Mouse (Mus musculus): ENCODE measurements around the gene Cptp. TPM values are rescaled to one million over a fixed set of nuclear protein-coding genes. Genes with fewer than 3 reads are reported as not detected.

The Cptp gene
- polyA plus RNA-seq, 1 experiment from 2014 or later: 18.8 TPM

- peak; percentile 88 for ATAC-seq (ENCODE audit: low FRiP score, low TSS enrichment)
- H3K36me3 ChIP-seq (ENCODE audit: control insufficient read depth, insufficient read depth, low read length): peaks cover 36% of the 10 kb centered on the region
- H3K9ac ChIP-seq (ENCODE audit: low read depth, low read length): peak within 1 kb of the TSS; percentile 79
- H3K27ac ChIP-seq (ENCODE audit: low read depth, low read length): peak within 1 kb of the TSS; percentile 96
- H3K27me3 ChIP-seq (ENCODE audit: control insufficient read depth, insufficient read depth, low read length): no peaks in the 10 kb centered on the region
- under 1% methylated on average over 51 of the region's 52 CpGs for WGBS
- H3K4me3 ChIP-seq (ENCODE audit: low read length): peak within 1 kb of the TSS; percentile 84
- H3K4me2 ChIP-seq (replicated peaks; ENCODE audit: low read depth, low read length): peak within 1 kb of the TSS; percentile 99
- H3K4me1 ChIP-seq (ENCODE audit: control insufficient read depth, insufficient read depth, low read length): peaks cover 30% of the 10 kb centered on the region
- no peaks in the 10 kb centered on the region for H3K9me3 ChIP-seq (ENCODE audit: control insufficient read depth, low read length)
These were observed 22.3 kb upstream of the Cptp start, which contains the start of the genes Pusl1 and Acap3 for GRCm38 (mm10) chr4:155891551-155892001. Gene Pusl1, minus strand, starts transcription at chr4:155891781. Gene Acap3, plus strand, starts transcription at chr4:155891822.

- H3K4me2 ChIP-seq (replicated peaks; ENCODE audit: low read depth, low read length): peak overlapping the region; percentile 99
- peaks cover 42% of the 10 kb centered on the region for H3K36me3 ChIP-seq (ENCODE audit: control insufficient read depth, insufficient read depth, low read length)
- H3K4me3 ChIP-seq (ENCODE audit: low read length): peak overlapping the region; percentile 84
- 0% methylated on average over 34 of the region's 34 CpGs for WGBS
- ATAC-seq (ENCODE audit: low FRiP score, low TSS enrichment): no peak
- H3K9ac ChIP-seq (ENCODE audit: low read depth, low read length): peak overlapping the region; percentile 79
- H3K4me1 ChIP-seq (ENCODE audit: control insufficient read depth, insufficient read depth, low read length): peaks cover 30% of the 10 kb centered on the region
- no peaks in the 10 kb centered on the region for H3K9me3 ChIP-seq (ENCODE audit: control insufficient read depth, low read length)
- no peaks in the 10 kb centered on the region for H3K27me3 ChIP-seq (ENCODE audit: control insufficient read depth, insufficient read depth, low read length)
- H3K27ac ChIP-seq (ENCODE audit: low read depth, low read length): no peak overlapping the region
These were observed 21.8 kb upstream of the Cptp start for GRCm38 (mm10) chr4:155891011-155891471.

GRCm38 (mm10) chr4:155889316-155889715 is 20.1 kb upstream of the Cptp start:
- no peak for ATAC-seq (ENCODE audit: low FRiP score, low TSS enrichment)
- Histone ChIP-seq H3K27me3 (ENCODE audit: control insufficient read depth, insufficient read depth, low read length) (no peaks in the 10 kb centered on the region), H3K27ac (ENCODE audit: low read depth, low read length) (no peak overlapping the region), H3K36me3 (ENCODE audit: control insufficient read depth, insufficient read depth, low read length) (peaks cover 55% of the 10 kb centered on the region), H3K4me1 (ENCODE audit: control insufficient read depth, insufficient read depth, low read length) (peaks cover 22% of the 10 kb centered on the region), H3K9ac (ENCODE audit: low read depth, low read length) (no peak overlapping the region), H3K9me3 (ENCODE audit: control insufficient read depth, low read length) (no peaks in the 10 kb centered on the region), H3K4me2 (replicated peaks; ENCODE audit: low read depth, low read length) (no peak overlapping the region), H3K4me3 (ENCODE audit: low read length) (no peak overlapping the region)
- 93% methylated on average over 5 of the region's 5 CpGs for WGBS

- H3K27me3 ChIP-seq (ENCODE audit: control insufficient read depth, insufficient read depth, low read length): no peaks in the 10 kb centered on the region
- H3K36me3 ChIP-seq (ENCODE audit: control insufficient read depth, insufficient read depth, low read length): peaks cover 62% of the 10 kb centered on the region
- H3K9me3 ChIP-seq (ENCODE audit: control insufficient read depth, low read length): no peaks in the 10 kb centered on the region
- no peak for ATAC-seq (ENCODE audit: low FRiP score, low TSS enrichment)
- 97% methylated on average over 9 of the region's 9 CpGs for WGBS
- H3K4me3 ChIP-seq (ENCODE audit: low read length): no peak overlapping the region
- H3K27ac ChIP-seq (ENCODE audit: low read depth, low read length): no peak overlapping the region
- no peak overlapping the region for H3K4me2 ChIP-seq (replicated peaks; ENCODE audit: low read depth, low read length)
- peaks cover 12% of the 10 kb centered on the region for H3K4me1 ChIP-seq (ENCODE audit: control insufficient read depth, insufficient read depth, low read length)
- H3K9ac ChIP-seq (ENCODE audit: low read depth, low read length): no peak overlapping the region
These were observed 18.9 kb upstream of the Cptp start for GRCm38 (mm10) chr4:155888181-155888580.

GRCm38 (mm10) chr4:155887674-155888073 is 18.4 kb upstream of the Cptp start:
- Histone ChIP-seq H3K4me1 (ENCODE audit: control insufficient read depth, insufficient read depth, low read length) (peaks cover 7% of the 10 kb centered on the region), H3K27ac (ENCODE audit: low read depth, low read length) (no peak overlapping the region), H3K36me3 (ENCODE audit: control insufficient read depth, insufficient read depth, low read length) (peaks cover 62% of the 10 kb centered on the region), H3K9me3 (ENCODE audit: control insufficient read depth, low read length) (no peaks in the 10 kb centered on the region), H3K9ac (ENCODE audit: low read depth, low read length) (no peak overlapping the region; the same call in 1 of the 2 replicates), H3K27me3 (ENCODE audit: control insufficient read depth, insufficient read depth, low read length) (no peaks in the 10 kb centered on the region), H3K4me3 (ENCODE audit: low read length) (no peak overlapping the region), H3K4me2 (replicated peaks; ENCODE audit: low read depth, low read length) (no peak overlapping the region)
- ATAC-seq (ENCODE audit: low FRiP score, low TSS enrichment): no peak
- WGBS: 90% methylated on average over 10 of the region's 10 CpGs

- no peaks in the 10 kb centered on the region for H3K27me3 ChIP-seq (ENCODE audit: control insufficient read depth, insufficient read depth, low read length)
- ATAC-seq (ENCODE audit: low FRiP score, low TSS enrichment): no peak
- no peak overlapping the region for H3K9ac ChIP-seq (ENCODE audit: low read depth, low read length)
- H3K4me1 ChIP-seq (ENCODE audit: control insufficient read depth, insufficient read depth, low read length): peaks cover 5% of the 10 kb centered on the region
- no peak overlapping the region for H3K27ac ChIP-seq (ENCODE audit: low read depth, low read length)
- WGBS: 95% methylated on average over 5 of the region's 5 CpGs
- no peak overlapping the region for H3K4me3 ChIP-seq (ENCODE audit: low read length)
- no peak overlapping the region for H3K4me2 ChIP-seq (replicated peaks; ENCODE audit: low read depth, low read length)
- no peaks in the 10 kb centered on the region for H3K9me3 ChIP-seq (ENCODE audit: control insufficient read depth, low read length)
- peaks cover 62% of the 10 kb centered on the region for H3K36me3 ChIP-seq (ENCODE audit: control insufficient read depth, insufficient read depth, low read length)
These were observed 17.1 kb upstream of the Cptp start for GRCm38 (mm10) chr4:155886330-155886729.

DNA sequence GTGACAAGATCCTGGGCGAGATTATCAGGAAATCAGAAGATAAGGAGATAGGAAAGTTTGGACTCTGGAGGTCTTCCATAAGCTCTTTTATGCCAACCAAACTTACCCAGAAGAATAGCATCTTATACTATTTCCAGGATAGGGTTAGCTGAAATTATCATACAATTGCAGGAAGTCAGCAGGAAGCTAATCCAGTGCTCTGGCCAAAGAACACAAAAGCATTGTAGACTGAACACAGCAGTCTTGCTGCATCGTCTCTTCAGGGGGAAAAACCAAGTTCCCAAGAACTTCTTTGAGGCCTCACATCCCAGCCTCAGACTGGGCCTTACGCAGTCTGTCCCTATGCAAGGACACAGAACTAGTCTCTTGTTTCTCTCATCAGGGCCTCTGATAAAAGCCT is 14.3 kb upstream of the Cptp start:
- ATAC-seq (ENCODE audit: low FRiP score, low TSS enrichment): no peak
- Histone ChIP-seq H3K27ac (ENCODE audit: low read depth, low read length) (peak overlapping the region; percentile 20; the same call in 1 of the 2 replicates), H3K4me1 (ENCODE audit: control insufficient read depth, insufficient read depth, low read length) (no peaks in the 10 kb centered on the region), H3K9ac (ENCODE audit: low read depth, low read length) (no peak overlapping the region), H3K27me3 (ENCODE audit: control insufficient read depth, insufficient read depth, low read length) (no peaks in the 10 kb centered on the region), H3K9me3 (ENCODE audit: control insufficient read depth, low read length) (no peaks in the 10 kb centered on the region), H3K36me3 (ENCODE audit: control insufficient read depth, insufficient read depth, low read length) (peaks cover 49% of the 10 kb centered on the region), H3K4me3 (ENCODE audit: low read length) (no peak overlapping the region), H3K4me2 (replicated peaks; ENCODE audit: low read depth, low read length) (no peak overlapping the region)
- 88% methylated on average over 3 of the region's 3 CpGs for WGBS

DNA sequence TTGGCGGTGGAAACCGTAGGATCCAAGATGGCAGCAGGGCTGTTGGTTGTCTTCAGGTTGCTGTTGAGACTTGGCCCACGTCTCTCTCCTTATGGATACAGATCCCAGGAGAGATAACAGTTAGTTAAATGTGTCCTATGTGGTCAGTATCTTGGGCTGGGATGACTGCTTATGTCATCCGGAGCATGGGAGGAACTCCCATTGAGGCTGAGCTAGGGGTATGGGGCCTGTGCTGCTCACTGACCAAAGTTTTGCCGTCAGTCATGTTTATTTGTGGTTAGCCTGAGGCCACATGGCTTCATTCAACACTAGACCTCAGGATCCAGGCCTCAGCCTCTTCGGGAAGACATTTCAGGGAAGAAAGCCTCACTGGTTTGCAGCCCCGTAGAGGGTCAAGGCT is 2.2 kb upstream of the Cptp start:
- Histone ChIP-seq H3K27ac (ENCODE audit: low read depth, low read length) (no peak overlapping the region), H3K36me3 (ENCODE audit: control insufficient read depth, insufficient read depth, low read length) (peaks cover 46% of the 10 kb centered on the region), H3K4me3 (ENCODE audit: low read length) (no peak overlapping the region), H3K4me2 (replicated peaks; ENCODE audit: low read depth, low read length) (no peak overlapping the region), H3K9ac (ENCODE audit: low read depth, low read length) (no peak overlapping the region), H3K27me3 (ENCODE audit: control insufficient read depth, insufficient read depth, low read length) (no peaks in the 10 kb centered on the region), H3K4me1 (ENCODE audit: control insufficient read depth, insufficient read depth, low read length) (peaks cover 5% of the 10 kb centered on the region), H3K9me3 (ENCODE audit: control insufficient read depth, low read length) (no peaks in the 10 kb centered on the region)
- 91% methylated on average over 7 of the region's 7 CpGs for WGBS
- ATAC-seq (ENCODE audit: low FRiP score, low TSS enrichment): no peak

DNA sequence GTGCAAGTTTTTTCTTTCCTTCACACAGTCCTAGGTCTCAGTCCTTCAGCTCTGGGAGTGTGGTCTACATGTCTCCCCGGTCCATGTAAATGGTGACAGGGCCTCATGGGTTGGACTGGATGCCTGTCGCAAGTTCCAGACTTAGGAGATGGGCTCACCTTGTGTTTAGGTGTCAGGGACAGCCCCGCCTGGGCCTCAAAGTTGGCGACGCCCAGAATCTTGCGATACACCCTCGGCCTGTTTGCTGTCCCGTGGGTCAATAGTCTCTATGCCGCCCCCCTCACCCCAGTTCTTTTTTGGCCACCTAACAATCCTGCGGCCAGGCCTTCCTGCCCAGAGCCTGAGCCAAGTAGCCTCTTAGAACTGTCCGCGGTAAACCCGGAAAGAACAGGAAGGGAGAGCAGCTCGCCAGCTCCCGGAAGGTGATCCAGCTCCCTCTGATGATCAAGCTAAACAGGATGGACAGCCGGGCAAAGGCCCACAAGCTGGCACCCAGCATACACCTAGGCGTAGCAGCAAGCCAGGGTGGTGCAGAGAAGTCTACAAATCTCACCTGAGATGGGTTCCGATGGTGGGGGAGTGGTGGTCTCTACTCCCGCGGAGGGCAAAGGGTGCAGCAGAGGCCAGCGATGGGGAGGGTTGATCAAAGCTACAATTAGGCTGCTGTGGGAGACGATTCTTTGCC is 484 bp downstream of the Cptp start:
- Histone ChIP-seq H3K27ac (ENCODE audit: low read depth, low read length) (no peak overlapping the region), H3K4me1 (ENCODE audit: control insufficient read depth, insufficient read depth, low read length) (peaks cover 5% of the 10 kb centered on the region), H3K27me3 (ENCODE audit: control insufficient read depth, insufficient read depth, low read length) (no peaks in the 10 kb centered on the region), H3K36me3 (ENCODE audit: control insufficient read depth, insufficient read depth, low read length) (peaks cover 40% of the 10 kb centered on the region), H3K9me3 (ENCODE audit: control insufficient read depth, low read length) (no peaks in the 10 kb centered on the region), H3K9ac (ENCODE audit: low read depth, low read length) (peak overlapping the region; percentile 83), H3K4me3 (ENCODE audit: low read length) (peak overlapping the region; percentile 73), H3K4me2 (replicated peaks; ENCODE audit: low read depth, low read length) (peak overlapping the region; percentile 86)
- peak; percentile 61 for ATAC-seq (ENCODE audit: low FRiP score, low TSS enrichment)
- WGBS: 7% methylated on average over 22 of the region's 22 CpGs
